Mouse (Mus musculus): ENCODE results near the gene Noa1.

Gene Noa1

GRCm38 (mm10) chr5:77252115-77252827 is 57.6 kb downstream of the Noa1 start:
- no peak for DNase-seq

GRCm38 (mm10) chr5:77251656-77252055 is 58.2 kb downstream of the Noa1 start:
- no peak for DNase-seq

GRCm38 (mm10) chr5:77250083-77250482 is 59.8 kb downstream of the Noa1 start:
- DNase-seq, result no peak

- no peak for DNase-seq
Measured at GRCm38 (mm10) chr5:77245787-77246671, 63.9 kb downstream of the Noa1 start.

- DNase-seq, result no peak
Measured at GRCm38 (mm10) chr5:77245463-77245786, 64.5 kb downstream of the Noa1 start.

- DNase-seq, result no peak
Measured at GRCm38 (mm10) chr5:77244331-77244987, 65.4 kb downstream of the Noa1 start.

All from right cerebral cortex, postnatal 25 days (tissue).